Mouse (Mus musculus): ENCODE data around the gene Olfr763. TPM values are rescaled to one million over a fixed set of nuclear protein-coding genes. Genes with fewer than 3 reads are reported as not detected.

The Olfr763 gene
- not detected in 2 replicates for polyA plus RNA-seq (2015; fragmentation: Nextera tagmentation; extraction: Ambion mirVana)

GRCm38 (mm10) chr10:129010288-129010841, at the start of gene Olfr763:
TSS of gene Olfr763 (plus strand) at chr10:129010791.
- H3K9me3 ChIP-seq (ENCODE audit: control insufficient read depth, low read length): no peaks in the 10 kb centered on the region
- no peak within 1 kb of the TSS for H3K27ac ChIP-seq (ENCODE audit: low read length)
- WGBS: 64% methylated on average over 2 of the region's 2 CpGs

GRCm38 (mm10) chr10:128964961-128965360, 45.6 kb upstream of the Olfr763 start:
- Histone ChIP-seq H3K27me3 (replicated peaks; ENCODE audit: control insufficient read depth, insufficient read depth, low read length) (no peaks in the 10 kb centered on the region), H3K36me3 (ENCODE audit: control insufficient read depth, insufficient read depth) (no peaks in the 10 kb centered on the region), H3K4me1 (replicated peaks; ENCODE audit: control insufficient read depth, insufficient read depth, low read length) (no peaks in the 10 kb centered on the region), H3K9ac (replicated peaks; ENCODE audit: low read depth, low read length) (no peak overlapping the region), H3K4me2 (ENCODE audit: low read length) (no peak overlapping the region), H3K4me3 (replicated peaks; ENCODE audit: low read length) (no peak overlapping the region), H3K9me3 (ENCODE audit: control insufficient read depth, low read length) (no peaks in the 10 kb centered on the region), H3K27ac (ENCODE audit: low read length) (no peak overlapping the region)
- no peak for ATAC-seq
- 82% methylated on average over 2 of the region's 2 CpGs for WGBS

More at GRCm38 (mm10) chr10:129010288-129010841, at the start of gene Olfr763:
- Histone ChIP-seq H3K4me1 (replicated peaks; ENCODE audit: control insufficient read depth, insufficient read depth, low read length) (no peaks in the 10 kb centered on the region), H3K4me3 (replicated peaks; ENCODE audit: low read length) (no peak within 1 kb of the TSS), H3K27me3 (replicated peaks; ENCODE audit: control insufficient read depth, insufficient read depth, low read length) (no peaks in the 10 kb centered on the region), H3K36me3 (ENCODE audit: control insufficient read depth, insufficient read depth) (no peaks in the 10 kb centered on the region), H3K4me2 (ENCODE audit: low read length) (no peak within 1 kb of the TSS), H3K9ac (replicated peaks; ENCODE audit: low read depth, low read length) (no peak within 1 kb of the TSS)
- no peak for ATAC-seq

GRCm38 (mm10) chr10:128965871-128966270, 44.7 kb upstream of the Olfr763 start:
- Histone ChIP-seq H3K27ac (ENCODE audit: low read length) (no peak overlapping the region), H3K4me1 (replicated peaks; ENCODE audit: control insufficient read depth, insufficient read depth, low read length) (no peaks in the 10 kb centered on the region), H3K36me3 (ENCODE audit: control insufficient read depth, insufficient read depth) (no peaks in the 10 kb centered on the region), H3K9ac (replicated peaks; ENCODE audit: low read depth, low read length) (no peak overlapping the region), H3K4me3 (replicated peaks; ENCODE audit: low read length) (no peak overlapping the region), H3K9me3 (ENCODE audit: control insufficient read depth, low read length) (no peaks in the 10 kb centered on the region), H3K27me3 (replicated peaks; ENCODE audit: control insufficient read depth, insufficient read depth, low read length) (no peaks in the 10 kb centered on the region), H3K4me2 (ENCODE audit: low read length) (no peak overlapping the region)
- ATAC-seq: no peak
- WGBS: 92% methylated on average over 6 of the region's 6 CpGs

GRCm38 (mm10) chr10:128968341-128968749, 42.2 kb upstream of the Olfr763 start:
- ATAC-seq: no peak
- no peaks in the 10 kb centered on the region for H3K4me1 ChIP-seq (replicated peaks; ENCODE audit: control insufficient read depth, insufficient read depth, low read length)
- H3K27ac ChIP-seq (ENCODE audit: low read length): no peak overlapping the region
- no peaks in the 10 kb centered on the region for H3K36me3 ChIP-seq (ENCODE audit: control insufficient read depth, insufficient read depth)
- H3K9me3 ChIP-seq (ENCODE audit: control insufficient read depth, low read length): no peaks in the 10 kb centered on the region
- no peak overlapping the region for H3K9ac ChIP-seq (replicated peaks; ENCODE audit: low read depth, low read length)
- no peak overlapping the region for H3K4me3 ChIP-seq (replicated peaks; ENCODE audit: low read length)
- no peak overlapping the region for H3K4me2 ChIP-seq (ENCODE audit: low read length)
- no peaks in the 10 kb centered on the region for H3K27me3 ChIP-seq (replicated peaks; ENCODE audit: control insufficient read depth, insufficient read depth, low read length)
- 72% methylated on average over 1 of the region's 1 CpGs for WGBS

GRCm38 (mm10) chr10:128970740-128971250, 39.8 kb upstream of the Olfr763 start:
- Histone ChIP-seq H3K27ac (ENCODE audit: low read length) (no peak overlapping the region), H3K27me3 (replicated peaks; ENCODE audit: control insufficient read depth, insufficient read depth, low read length) (no peaks in the 10 kb centered on the region), H3K4me2 (ENCODE audit: low read length) (no peak overlapping the region), H3K9me3 (ENCODE audit: control insufficient read depth, low read length) (no peaks in the 10 kb centered on the region), H3K9ac (replicated peaks; ENCODE audit: low read depth, low read length) (no peak overlapping the region), H3K4me3 (replicated peaks; ENCODE audit: low read length) (no peak overlapping the region), H3K4me1 (replicated peaks; ENCODE audit: control insufficient read depth, insufficient read depth, low read length) (no peaks in the 10 kb centered on the region), H3K36me3 (ENCODE audit: control insufficient read depth, insufficient read depth) (no peaks in the 10 kb centered on the region)
- WGBS: 38% methylated on average over 1 of the region's 1 CpGs
- no peak for ATAC-seq

GRCm38 (mm10) chr10:128972841-128973240, 37.8 kb upstream of the Olfr763 start:
- no peaks in the 10 kb centered on the region for H3K27me3 ChIP-seq (replicated peaks; ENCODE audit: control insufficient read depth, insufficient read depth, low read length)
- no peaks in the 10 kb centered on the region for H3K9me3 ChIP-seq (ENCODE audit: control insufficient read depth, low read length)
- no peak overlapping the region for H3K27ac ChIP-seq (ENCODE audit: low read length)
- H3K4me2 ChIP-seq (ENCODE audit: low read length): no peak overlapping the region
- H3K4me3 ChIP-seq (replicated peaks; ENCODE audit: low read length): no peak overlapping the region
- no peaks in the 10 kb centered on the region for H3K36me3 ChIP-seq (ENCODE audit: control insufficient read depth, insufficient read depth)
- ATAC-seq: no peak
- H3K9ac ChIP-seq (replicated peaks; ENCODE audit: low read depth, low read length): no peak overlapping the region
- no peaks in the 10 kb centered on the region for H3K4me1 ChIP-seq (replicated peaks; ENCODE audit: control insufficient read depth, insufficient read depth, low read length)
- 72% methylated on average over 4 of the region's 4 CpGs for WGBS

GRCm38 (mm10) chr10:128976395-128976794, 34.2 kb upstream of the Olfr763 start:
- H3K27ac ChIP-seq (ENCODE audit: low read length): no peak overlapping the region

GRCm38 (mm10) chr10:128977522-128978114, 33.0 kb upstream of the Olfr763 start:
- peak; percentile 87 for ATAC-seq
- Histone ChIP-seq H3K27ac (ENCODE audit: low read length) (no peak overlapping the region), H3K4me1 (replicated peaks; ENCODE audit: control insufficient read depth, insufficient read depth, low read length) (no peaks in the 10 kb centered on the region), H3K27me3 (replicated peaks; ENCODE audit: control insufficient read depth, insufficient read depth, low read length) (no peaks in the 10 kb centered on the region), H3K9ac (replicated peaks; ENCODE audit: low read depth, low read length) (0 out of 2 replicates have a peak overlapping the region, but pooled peaks have one; percentile 22), H3K4me2 (ENCODE audit: low read length) (no peak overlapping the region), H3K4me3 (replicated peaks; ENCODE audit: low read length) (no peak overlapping the region), H3K36me3 (ENCODE audit: control insufficient read depth, insufficient read depth) (no peaks in the 10 kb centered on the region), H3K9me3 (ENCODE audit: control insufficient read depth, low read length) (no peaks in the 10 kb centered on the region)
- WGBS: 30% methylated on average over 9 of the region's 9 CpGs

More at GRCm38 (mm10) chr10:128976395-128976794, 34.2 kb upstream of the Olfr763 start:
- no peaks in the 10 kb centered on the region for H3K4me1 ChIP-seq (replicated peaks; ENCODE audit: control insufficient read depth, insufficient read depth, low read length)
- WGBS: 66% methylated on average over 3 of the region's 3 CpGs
- no peak overlapping the region for H3K9ac ChIP-seq (replicated peaks; ENCODE audit: low read depth, low read length)
- H3K9me3 ChIP-seq (ENCODE audit: control insufficient read depth, low read length): no peaks in the 10 kb centered on the region
- H3K4me3 ChIP-seq (replicated peaks; ENCODE audit: low read length): no peak overlapping the region
- ATAC-seq: no peak
- H3K36me3 ChIP-seq (ENCODE audit: control insufficient read depth, insufficient read depth): no peaks in the 10 kb centered on the region
- no peaks in the 10 kb centered on the region for H3K27me3 ChIP-seq (replicated peaks; ENCODE audit: control insufficient read depth, insufficient read depth, low read length)
- no peak overlapping the region for H3K4me2 ChIP-seq (ENCODE audit: low read length)

- Histone ChIP-seq H3K36me3 (ENCODE audit: control insufficient read depth, insufficient read depth) (no peaks in the 10 kb centered on the region), H3K4me1 (replicated peaks; ENCODE audit: control insufficient read depth, insufficient read depth, low read length) (no peaks in the 10 kb centered on the region), H3K4me2 (ENCODE audit: low read length) (no peak overlapping the region), H3K27me3 (replicated peaks; ENCODE audit: control insufficient read depth, insufficient read depth, low read length) (no peaks in the 10 kb centered on the region), H3K27ac (ENCODE audit: low read length) (no peak overlapping the region), H3K9me3 (ENCODE audit: control insufficient read depth, low read length) (no peaks in the 10 kb centered on the region), H3K9ac (replicated peaks; ENCODE audit: low read depth, low read length) (no peak overlapping the region), H3K4me3 (replicated peaks; ENCODE audit: low read length) (no peak overlapping the region)
- ATAC-seq: no peak
- WGBS: 86% methylated on average over 3 of the region's 3 CpGs
Measured at GRCm38 (mm10) chr10:128980644-128981365, 29.8 kb upstream of the Olfr763 start.
